Mouse (Mus musculus) monocyte, adult 2 months (primary cell): ENCODE results near the gene Sik3.

Source experiments
- DNase-seq, 2 experiments: peaks; one replicate each; pipeline ENCODE4 v3.0.0; 2022; ENCODE audit warnings: low spot score in 2 of 2, low read depth in 1 of 2

Gene Sik3

DNA sequence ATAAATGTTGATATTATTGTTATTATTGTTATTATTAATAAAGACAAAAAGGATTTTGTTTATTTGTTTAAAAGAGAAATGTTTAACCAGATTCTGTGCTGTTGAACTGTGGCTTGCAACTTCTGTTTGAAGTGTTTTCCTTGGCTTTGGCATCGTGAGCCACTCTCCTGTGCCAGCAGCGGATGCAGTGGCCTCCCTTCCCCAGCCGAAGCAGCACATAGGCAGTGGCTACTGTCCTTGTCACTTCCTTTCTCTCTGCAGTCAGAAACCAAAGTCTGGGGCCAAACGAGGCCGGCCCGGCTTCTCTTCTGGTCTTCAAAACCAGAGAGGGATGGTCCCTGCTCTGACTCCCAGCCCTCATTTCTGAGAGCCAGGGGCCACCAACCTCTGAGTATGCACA, 210.5 kb downstream of the Sik3 start:
- no peak for DNase-seq

GRCm38 (mm10) chr9:46224101-46224500, 211.5 kb downstream of the Sik3 start:
- DNase-seq = no peak

GRCm38 (mm10) chr9:46224945-46225660, 212.5 kb downstream of the Sik3 start:
- DNase-seq = no peak

DNA sequence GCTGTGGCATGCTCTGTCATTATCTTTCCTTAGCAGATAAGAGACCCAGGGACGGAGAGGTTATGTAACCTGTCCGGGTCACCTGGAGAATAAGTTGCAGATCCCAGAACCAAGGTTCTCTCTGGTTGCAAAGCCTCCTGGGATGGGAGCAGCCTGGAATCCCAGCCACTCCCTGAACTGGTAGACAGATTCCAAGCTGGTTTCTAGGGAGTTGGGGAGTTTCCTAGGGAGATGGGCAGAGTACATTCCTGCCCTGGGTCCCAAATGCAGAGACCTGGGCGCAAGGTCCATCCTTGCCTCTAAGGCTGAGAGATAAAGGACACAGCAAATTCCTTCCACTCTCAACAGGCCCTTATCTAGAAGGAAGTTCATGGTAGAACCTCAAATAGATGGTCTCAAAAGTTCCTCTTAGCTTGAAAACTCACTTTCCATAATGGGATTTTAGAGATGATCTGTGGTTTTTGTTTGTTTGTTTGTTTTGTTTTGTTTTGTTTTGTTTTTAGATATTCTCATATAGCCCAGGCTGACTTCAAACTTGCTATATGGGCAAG, 214.5 kb downstream of the Sik3 start:
- no peak for DNase-seq

GRCm38 (mm10) chr9:46228491-46228890, 215.9 kb downstream of the Sik3 start, which contains the start of gene Apoa1:
Apoa1 (plus strand) TSS chr9:46228580.
- DNase-seq = no peak

GRCm38 (mm10) chr9:46229573-46230449, 217.2 kb downstream of the Sik3 start:
- DNase-seq = peak; percentile 7 to 17

GRCm38 (mm10) chr9:46230450-46230975, 217.9 kb downstream of the Sik3 start:
- DNase-seq = no peak

DNA sequence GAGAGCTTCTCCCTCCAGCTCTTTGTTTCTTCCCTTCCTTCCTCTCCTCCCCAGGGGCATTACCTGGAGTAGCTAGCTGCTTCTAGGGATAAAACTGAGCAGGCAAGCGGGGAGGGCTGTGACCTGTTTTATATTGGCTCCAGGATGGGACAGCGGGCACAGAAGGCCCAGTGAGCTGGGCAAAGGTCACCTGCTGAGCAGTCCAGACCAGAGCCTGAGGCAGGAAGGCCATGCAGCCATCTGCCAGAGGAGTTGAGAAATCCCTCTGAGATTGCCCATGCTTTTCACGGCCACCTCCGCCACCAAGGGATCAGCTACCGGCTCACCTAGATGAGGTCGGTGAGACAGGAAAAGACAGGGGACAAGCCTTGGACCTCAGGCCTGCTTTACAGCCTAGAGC, 222.6 kb downstream of the Sik3 start:
- DNase-seq = no peak

GRCm38 (mm10) chr9:46235596-46235648, 222.8 kb downstream of the Sik3 start, which contains the start of gene Apoc3:
Apoc3 (minus strand) TSS chr9:46235636.
- no peak for DNase-seq

- no peak for DNase-seq
Measured at GRCm38 (mm10) chr9:46235649-46236048, 223.0 kb downstream of the Sik3 start.

GRCm38 (mm10) chr9:46238850-46239249, 226.2 kb downstream of the Sik3 start:
- DNase-seq = no peak

DNA sequence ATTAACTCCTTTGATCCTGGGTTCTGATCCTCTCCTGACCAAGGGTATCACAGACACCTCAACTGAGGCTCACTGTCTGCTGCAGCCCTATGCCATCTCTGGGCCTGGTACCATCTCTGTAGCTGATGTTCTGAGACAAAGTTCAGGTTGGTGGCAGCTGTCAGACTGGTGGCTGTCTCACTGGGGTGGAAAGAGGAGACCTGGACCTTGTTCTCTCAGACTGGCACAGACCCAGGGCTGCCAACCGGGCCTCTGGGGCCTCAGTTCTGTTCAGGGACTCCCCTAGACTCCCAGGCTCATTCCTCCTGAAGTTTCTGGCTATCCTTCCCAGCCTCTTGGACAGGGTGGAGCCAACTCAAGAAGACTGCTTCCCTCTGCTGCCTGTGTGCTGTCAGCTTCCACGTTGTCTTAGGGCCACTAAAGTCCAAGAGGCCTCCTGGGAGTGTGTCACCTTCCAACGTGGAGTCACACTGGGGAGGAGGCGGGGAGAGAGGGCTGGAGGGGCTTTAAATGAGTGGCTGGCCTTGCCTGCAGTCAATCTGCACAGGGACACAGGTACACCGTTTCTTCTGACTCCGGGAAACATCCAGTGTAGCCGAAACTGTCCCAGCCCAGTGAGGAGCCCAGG, 228.0 kb downstream of the Sik3 start, which contains the start of gene Apoa4:
Apoa4 (plus strand) TSS at position 171 of the 628 bp plus-strand sequence.
- no peak for DNase-seq

DNA sequence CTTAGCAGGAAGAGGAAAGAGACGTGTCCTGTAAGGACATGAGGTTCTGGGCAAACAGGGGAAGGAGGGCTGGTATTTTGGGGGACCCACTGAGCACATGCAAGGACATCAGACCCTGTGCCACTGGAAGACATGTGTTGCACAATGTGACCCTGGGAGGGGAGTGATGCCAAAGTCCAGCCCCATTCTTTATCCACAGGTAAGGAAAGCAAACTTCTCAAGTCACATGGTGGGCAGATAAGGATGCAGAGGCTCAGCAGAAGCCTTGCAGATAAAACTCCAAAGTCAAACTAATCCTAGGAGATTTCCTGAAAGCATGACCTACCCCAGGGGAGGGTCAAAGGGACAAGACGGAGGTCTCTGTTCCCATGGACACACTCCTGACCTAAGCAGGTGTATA, 229.2 kb downstream of the Sik3 start:
- no peak for DNase-seq

- no peak for DNase-seq
Measured at GRCm38 (mm10) chr9:46243122-46243521, 230.5 kb downstream of the Sik3 start.

GRCm38 (mm10) chr9:46243584-46243983, 231.0 kb downstream of the Sik3 start:
- no peak for DNase-seq

DNA sequence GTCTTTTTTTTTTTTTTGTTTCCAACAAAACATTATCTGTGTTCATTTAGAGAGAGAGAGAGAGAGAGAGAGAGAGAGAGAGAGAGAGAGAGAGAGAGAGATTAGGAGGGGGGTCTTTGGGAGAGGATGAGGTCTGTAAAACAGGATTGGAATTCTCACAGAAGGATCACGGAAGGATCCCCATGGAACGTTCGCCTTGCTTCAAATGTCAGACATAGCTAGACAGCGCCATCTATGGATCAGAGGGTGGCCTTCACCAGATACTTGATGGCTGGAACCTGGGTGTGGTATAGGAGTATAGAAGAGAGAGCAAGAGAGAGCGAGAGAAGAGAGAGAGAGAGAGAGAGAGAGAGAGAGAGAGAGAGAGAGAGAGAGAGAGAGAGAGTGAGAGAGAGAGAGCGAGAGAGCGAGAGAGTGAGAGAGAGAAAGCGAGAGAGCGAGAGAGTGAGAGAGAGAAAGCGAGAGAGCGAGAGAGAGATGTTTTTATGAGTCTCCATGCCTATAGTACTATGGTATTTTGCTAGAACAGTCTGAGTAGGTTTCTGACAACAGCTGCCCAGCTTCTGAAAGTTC, 234.2 kb downstream of the Sik3 start:
- no peak for DNase-seq

DNA sequence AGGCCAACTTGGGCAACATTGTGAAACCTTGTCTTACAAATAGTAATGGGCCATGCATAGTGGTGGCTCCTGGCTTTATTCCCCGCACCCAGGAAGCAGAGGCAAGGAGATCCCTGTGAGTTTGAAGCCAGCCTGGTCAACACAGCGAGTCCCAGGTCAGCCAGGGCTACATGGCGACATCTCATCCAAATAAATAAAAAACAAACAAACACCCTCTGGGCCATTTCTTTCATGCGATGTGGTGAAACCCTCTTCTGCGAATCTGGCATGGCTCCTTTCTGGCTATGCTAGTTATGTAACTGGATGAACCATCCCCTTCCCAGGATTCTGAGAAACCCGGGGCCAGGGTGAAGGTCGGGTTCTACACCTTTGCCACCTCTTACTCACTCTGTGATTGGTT, 243.6 kb downstream of the Sik3 start:
- DNase-seq = no peak

DNA sequence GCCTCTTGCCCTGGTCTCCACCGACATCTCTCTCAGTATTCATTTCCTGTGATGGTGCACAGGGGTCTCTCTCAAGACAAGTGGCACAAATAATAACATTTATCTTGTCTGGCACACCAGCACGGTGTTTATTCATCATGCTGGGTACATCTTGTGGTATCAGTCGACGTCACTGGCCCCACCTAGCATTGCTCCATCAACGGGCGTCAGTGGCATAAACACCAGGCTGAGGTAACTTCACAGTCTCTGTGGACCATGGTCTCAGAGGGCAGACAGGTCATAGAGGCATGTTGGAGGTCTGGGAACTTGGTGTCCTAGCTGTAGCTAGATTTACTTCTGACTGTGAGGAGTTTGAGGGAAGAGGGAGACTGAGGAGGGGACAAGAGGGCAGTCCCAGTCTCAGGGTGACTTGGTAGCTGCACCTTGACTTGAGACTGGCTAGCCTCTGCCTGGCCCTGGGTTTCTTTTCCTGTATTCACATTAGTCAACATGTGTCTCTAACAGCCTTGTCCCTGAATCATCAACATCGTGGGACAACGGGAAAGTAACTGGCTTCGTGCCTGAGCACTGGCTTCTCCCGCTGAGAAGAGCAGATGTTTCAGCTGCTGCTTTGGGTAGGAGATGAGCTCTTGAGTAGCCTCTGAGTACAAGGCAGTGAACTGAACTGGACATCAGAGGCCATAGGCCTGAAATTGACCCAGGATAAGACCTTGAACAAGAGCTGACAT, 244.2 kb downstream of the Sik3 start:
- DNase-seq = peak; percentile 43 to 44

GRCm38 (mm10) chr9:46257546-46257945, 244.9 kb downstream of the Sik3 start:
- peak; percentile 29 to 49 for DNase-seq

GRCm38 (mm10) chr9:46259111-46259510, 246.5 kb downstream of the Sik3 start:
- no peak for DNase-seq

- DNase-seq = no peak
Measured at GRCm38 (mm10) chr9:46261131-46261530, 248.5 kb downstream of the Sik3 start.
